Mouse (Mus musculus): Measurements from ENCODE around the gene Tmed4. TPM values are rescaled to one million over a fixed set of nuclear protein-coding genes. Genes with fewer than 3 reads are reported as not detected.

Gene Tmed4
- polyA plus RNA-seq (2012): 45.7 and 52.3 TPM in 2 replicates

DNA sequence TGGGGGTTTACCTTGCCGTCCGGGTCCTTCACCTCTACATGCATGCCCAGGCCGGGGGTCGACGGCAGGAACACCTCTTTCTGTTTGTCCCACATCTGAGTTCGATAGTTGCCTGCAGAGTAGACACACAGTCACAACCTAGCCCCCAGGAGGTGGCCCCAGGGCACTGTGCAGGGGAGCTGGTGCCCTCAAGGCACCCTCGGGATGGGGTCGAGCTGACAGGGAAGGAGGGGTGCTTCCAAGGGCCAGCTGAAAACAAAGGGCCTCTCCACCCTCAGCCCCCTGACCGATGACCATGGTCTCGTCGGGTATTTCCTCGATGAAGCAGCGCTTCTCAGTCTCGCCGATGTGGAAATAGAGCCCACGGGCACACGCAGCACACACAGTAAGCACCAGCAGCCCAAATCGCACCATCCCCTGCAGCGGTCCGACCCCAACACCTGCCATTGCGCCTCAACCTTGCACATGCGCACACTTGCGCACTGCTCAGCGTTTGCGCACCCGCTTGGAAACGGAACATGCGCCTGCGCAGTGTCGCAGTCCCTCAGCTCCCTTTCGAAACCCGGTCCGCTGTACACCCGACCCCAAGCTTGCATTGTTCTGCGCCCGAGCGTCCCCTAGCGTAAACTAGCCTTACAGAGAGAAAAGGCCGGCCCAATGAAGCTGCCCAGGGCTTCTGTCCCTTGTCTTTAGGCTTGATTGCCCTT, at the start of gene Tmed4:
Gene Tmed4 (minus strand): TSS at position 484 of the 707 bp plus-strand sequence.
- no peak for TF ChIP-seq GATA1 (IDR thresholded peaks at IDR 0.05; ENCODE audit: low read length)

DNA sequence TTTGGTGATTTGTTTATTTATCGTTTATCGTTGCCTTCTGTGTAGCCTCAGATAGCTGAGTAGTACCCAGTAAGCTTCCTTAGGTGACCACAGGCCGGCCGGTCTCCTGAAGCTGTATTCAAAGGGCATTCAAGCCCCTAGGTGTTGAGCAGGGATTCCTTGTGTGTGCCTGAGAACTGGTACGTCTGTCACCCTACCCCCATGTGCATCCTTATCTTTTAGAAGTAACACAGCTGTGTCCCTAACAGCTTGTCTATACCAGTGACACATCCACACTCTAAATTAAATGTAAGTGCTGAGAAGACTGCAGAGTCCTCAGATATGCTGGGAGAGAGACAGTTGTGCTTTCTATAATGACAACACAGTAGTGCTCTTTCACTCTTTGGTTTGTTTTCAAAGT, 48.7 kb upstream of the Tmed4 start:
- TF ChIP-seq GATA1 (IDR thresholded peaks at IDR 0.05; ENCODE audit: low read length): no peak

DNA sequence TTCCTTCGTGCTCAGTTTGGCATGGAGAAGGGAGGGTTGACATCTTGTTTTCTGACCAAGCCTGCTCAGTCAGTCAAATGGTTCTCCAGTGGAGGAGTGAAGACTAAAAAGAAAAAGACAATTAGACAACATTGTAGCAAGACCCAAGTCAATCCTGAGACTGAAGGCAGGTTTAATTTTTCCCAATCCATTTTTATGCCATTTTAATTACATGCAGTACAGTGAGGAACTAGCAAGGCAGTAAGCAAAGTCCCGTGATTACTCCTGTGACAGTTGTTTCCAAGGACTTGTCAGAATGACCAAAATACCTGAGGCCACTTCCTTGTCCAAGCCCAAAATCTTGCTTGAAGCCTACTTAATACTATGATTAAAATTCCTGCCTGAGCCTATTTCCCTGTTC, 47.4 kb upstream of the Tmed4 start:
- no peak for TF ChIP-seq GATA1 (IDR thresholded peaks at IDR 0.05; ENCODE audit: low read length)

DNA sequence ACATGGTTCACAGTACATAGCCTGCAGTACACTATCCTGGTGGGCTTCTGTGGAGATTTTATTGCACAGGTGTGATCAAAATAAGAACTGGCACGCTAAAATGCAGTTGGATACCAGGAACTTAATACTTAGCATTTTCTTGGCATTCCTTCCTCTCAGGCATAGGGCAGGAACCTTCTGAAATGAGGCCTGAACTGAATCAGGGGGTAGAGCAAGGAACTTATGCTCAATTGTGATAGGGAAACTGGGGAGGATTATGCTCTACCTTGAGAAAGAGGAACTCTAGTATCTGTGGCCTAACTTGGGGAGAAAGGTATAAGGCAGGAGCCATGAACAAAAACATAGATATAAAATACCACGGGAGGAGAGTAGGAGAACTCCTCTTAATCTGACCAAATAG, 44.7 kb upstream of the Tmed4 start:
- no peak for TF ChIP-seq GATA1 (IDR thresholded peaks at IDR 0.05; ENCODE audit: low read length)

- TF ChIP-seq GATA1 (IDR thresholded peaks at IDR 0.05; ENCODE audit: low read length): no peak
Measured at GRCm38 (mm10) chr11:6318559-6318958, 43.9 kb upstream of the Tmed4 start.

DNA sequence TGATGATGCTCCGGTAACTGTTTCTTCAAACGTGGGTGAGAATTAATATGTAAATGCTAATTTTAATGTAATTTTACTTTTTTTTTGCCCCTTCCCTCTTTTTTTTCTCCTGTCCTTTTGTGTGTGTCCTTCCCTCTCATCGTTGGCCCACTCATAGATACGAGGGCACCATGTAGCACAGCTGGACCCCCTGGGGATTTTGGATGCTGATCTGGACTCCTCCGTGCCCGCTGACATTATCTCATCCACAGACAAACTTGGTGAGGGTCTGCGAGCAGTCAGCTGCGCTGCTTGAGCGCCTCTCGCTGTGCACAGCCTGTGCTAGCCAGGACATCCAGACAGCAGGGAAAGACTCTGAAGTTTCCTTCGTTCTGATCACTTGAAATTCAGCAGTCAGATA, 42.2 kb upstream of the Tmed4 start:
- no peak for TF ChIP-seq GATA1 (IDR thresholded peaks at IDR 0.05; ENCODE audit: low read length)

DNA sequence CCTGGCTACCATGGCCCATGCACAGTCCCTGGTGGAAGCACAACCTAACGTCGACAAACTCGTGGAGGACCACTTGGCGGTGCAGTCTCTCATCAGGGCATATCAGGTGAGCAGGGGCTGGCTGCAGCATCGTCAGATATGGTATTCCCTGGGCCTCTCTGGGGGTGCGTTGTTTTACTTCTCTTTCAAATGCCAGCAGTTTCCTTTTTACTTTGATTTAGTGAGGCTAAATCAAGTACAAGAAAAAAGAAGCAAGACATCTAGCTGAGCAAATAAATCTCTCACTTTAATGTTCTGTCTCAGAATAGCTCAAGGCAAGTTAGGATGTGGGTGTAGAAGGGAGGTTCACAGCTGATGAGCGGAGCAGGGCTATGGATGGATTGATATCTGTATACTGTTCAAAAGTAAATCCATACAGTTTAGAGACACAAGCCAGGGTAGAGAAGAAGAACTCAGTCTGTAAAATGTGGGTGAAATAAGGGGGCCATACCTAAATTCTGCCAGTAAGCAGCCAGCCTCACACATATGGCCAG, 39.3 kb upstream of the Tmed4 start:
- no peak for TF ChIP-seq GATA1 (IDR thresholded peaks at IDR 0.05; ENCODE audit: low read length)

DNA sequence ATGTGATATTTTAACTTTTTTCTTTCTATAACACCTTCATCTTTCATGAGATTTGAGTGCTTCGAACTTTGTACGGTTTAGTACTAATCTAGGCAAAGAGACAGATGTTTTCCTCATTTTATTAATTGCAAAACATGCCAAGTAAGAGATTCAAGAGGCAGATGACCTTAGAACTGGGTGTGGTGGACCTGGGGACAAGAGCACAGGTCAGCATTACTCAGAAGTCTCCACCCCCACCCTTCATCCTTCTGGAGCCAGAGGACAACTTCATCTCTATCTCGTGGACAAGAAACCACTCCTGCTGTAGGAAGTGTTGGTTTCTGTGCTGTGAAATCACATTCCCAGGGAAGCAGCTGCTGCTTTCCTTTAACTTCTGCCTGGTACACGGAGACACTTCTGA, 33.5 kb upstream of the Tmed4 start:
- TF ChIP-seq GATA1 (IDR thresholded peaks at IDR 0.05; ENCODE audit: low read length): no peak

GRCm38 (mm10) chr11:6305943-6306430, 31.3 kb upstream of the Tmed4 start:
- TF ChIP-seq GATA1 (IDR thresholded peaks at IDR 0.05; ENCODE audit: low read length): no peak

- no peak for TF ChIP-seq GATA1 (IDR thresholded peaks at IDR 0.05; ENCODE audit: low read length)
Measured at GRCm38 (mm10) chr11:6302793-6303192, 28.1 kb upstream of the Tmed4 start.

GRCm38 (mm10) chr11:6299435-6299834, 24.8 kb upstream of the Tmed4 start:
- TF ChIP-seq GATA1 (IDR thresholded peaks at IDR 0.05; ENCODE audit: low read length): no peak

DNA sequence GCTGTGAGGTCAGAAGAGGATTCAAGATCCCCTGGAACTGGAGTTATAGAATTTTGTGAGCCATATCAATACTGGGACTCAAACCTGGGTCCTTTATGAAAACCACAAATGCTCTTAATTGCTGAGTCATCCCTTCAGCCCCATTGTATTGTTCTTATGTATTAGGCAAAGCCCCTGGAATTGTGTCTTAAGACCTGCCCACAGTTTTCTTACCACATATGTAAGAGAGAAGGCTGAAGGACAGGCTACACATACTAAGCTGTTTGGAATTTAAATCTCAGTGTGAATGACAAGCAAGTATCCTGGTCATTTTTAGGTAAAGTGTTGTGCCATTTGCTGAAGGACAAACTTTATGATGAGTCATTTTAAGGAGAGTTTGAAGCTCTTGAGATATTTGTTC, 21.4 kb upstream of the Tmed4 start:
- TF ChIP-seq GATA1 (IDR thresholded peaks at IDR 0.05; ENCODE audit: low read length): no peak

DNA sequence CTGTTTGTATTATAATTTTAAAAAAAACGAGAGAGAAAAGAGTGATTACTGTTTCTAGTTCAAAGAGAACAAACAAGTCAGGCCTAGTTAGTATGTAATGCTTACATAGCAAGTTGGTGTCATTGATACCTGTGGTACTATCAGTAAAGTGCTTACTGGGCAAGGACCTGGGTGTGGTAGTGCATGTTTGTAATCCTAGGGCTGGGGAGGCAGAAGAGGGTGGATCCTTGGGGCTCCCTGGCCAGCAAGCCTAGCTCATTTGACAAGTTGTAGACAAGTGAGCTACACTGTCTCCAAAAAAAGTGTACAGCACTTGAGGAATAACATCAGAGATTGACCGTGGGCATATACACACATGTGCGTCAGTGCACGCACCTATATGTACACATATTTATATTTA, 20.0 kb upstream of the Tmed4 start:
- no peak for TF ChIP-seq GATA1 (IDR thresholded peaks at IDR 0.05; ENCODE audit: low read length)

GRCm38 (mm10) chr11:6293601-6294000, 18.9 kb upstream of the Tmed4 start:
- no peak for TF ChIP-seq GATA1 (IDR thresholded peaks at IDR 0.05; ENCODE audit: low read length)

GRCm38 (mm10) chr11:6292988-6293349, 18.3 kb upstream of the Tmed4 start:
- no peak for TF ChIP-seq GATA1 (IDR thresholded peaks at IDR 0.05; ENCODE audit: low read length)

- TF ChIP-seq GATA1 (IDR thresholded peaks at IDR 0.05; ENCODE audit: low read length): no peak
Measured at GRCm38 (mm10) chr11:6292116-6292987, 17.7 kb upstream of the Tmed4 start.

Measured in G1E-ER4 (cell line).